Mouse (Mus musculus) naive thymus-derived CD4-positive, alpha-beta T cell, adult 5 months (primary cell): ENCODE measurements around the gene Gm45234. TPM values are rescaled to one million over a fixed set of nuclear protein-coding genes. Genes with fewer than 3 reads are reported as not detected.

Experiments
- polyA plus RNA-seq: library from polyadenylated mRNA; unstranded; fragments of 100-300 nt; shearing (Covaris generic); gene quantifications from one replicate; pipeline ENCODE4 v1.2.1, GENCODE M21; 2017

Gene Gm45234
- polyA plus RNA-seq, result not detected

DNA sequence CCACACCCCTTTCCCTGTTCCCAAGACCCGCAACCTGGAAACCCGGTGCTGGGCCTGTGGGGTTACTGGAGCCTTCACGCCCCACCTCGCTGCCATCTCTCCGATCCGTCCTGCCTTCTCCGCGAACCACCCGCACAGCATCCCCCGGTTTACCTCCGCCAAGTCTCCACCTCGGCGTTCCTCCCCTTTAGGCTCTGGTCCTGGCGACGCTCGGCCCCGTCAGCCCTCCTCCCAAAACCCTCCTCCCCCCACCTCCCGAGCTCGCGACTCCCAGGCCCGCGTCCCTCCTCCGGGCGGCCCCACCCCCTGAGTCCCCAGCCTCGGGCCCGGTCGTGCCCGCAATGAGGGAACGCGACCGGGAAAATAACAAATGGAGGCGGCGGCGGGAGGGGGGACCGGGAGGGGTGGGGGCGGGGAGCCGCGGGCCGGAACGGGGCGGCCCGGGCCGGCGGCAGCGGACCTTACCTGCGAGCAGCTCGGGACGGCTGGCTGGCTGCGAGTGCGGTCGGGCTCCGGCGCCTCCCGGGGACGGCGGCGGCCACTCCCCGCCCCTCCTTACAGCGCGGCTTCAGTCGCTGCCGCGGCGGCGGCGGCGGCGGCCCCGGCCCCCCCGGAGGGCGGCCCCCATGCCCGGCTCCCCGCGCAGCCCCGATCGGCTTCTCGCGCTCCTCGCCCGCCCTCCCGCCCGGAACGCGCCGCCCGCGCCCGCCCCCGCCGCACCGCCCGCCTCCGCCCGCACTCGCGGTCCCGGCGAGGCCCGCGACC lies at the start of gene Gm45234, which contains the start of gene Atn1:
TSS of gene Gm45234 (minus strand) at position 191 of the 765 bp plus-strand sequence.
TSS of gene Atn1 (minus strand) at position 694 of the 765 bp plus-strand sequence.

GRCm38 (mm10) chr6:124779222-124779983 lies 23.6 kb upstream of the Gm45234 start, which contains the start of gene Lrrc23:
Gene Lrrc23 (minus strand): TSS chr6:124779727.

GRCm38 (mm10) chr6:124769101-124769765 lies 13.4 kb upstream of the Gm45234 start, which contains the start of gene Eno2:
Gene Eno2 (minus strand): TSS chr6:124769673.

GRCm38 (mm10) chr6:124740888-124741761 lies 14.7 kb downstream of the Gm45234 start, which contains the start of gene Grcc10:
Gene Grcc10 (minus strand): TSS chr6:124741374.

DNA sequence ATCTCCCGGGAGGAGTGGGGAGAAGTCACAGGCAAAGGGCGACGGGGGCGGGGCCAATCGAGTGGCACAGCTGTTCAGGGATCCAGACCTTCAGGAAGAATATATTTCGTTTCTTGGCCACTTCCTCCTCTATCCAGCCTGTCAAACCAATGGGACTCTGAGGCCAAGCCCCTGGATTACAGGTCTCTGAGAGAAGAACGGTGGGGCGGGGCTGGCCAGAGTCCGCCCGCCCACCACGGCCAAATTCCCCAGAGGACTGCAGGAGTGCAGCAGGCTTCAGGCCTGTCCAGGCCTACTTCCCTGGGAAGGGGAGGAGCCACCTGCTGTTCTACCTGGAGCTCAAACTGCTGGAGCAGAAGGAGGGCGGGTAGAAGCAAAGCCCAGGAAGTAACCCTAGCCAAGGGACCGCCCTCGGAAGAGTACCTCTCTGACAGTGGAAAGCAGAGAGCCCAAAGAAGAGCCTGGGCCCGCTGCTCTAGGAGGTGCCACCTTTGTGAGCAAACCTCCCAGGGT lies 17.3 kb downstream of the Gm45234 start, which contains the start of gene Ptpn6:
TSS of gene Ptpn6 (minus strand) at position 204 of the 513 bp plus-strand sequence.

GRCm38 (mm10) chr6:124711824-124712782 lies 43.7 kb downstream of the Gm45234 start, which contains the start of the genes Emg1 and Phb2:
Gene Emg1 (minus strand): TSS chr6:124712178.
Gene Phb2 (plus strand): TSS chr6:124712336.

Other genes with a start within 250 kb of the Gm45234 start
- gene C1ra, start 243.6 kb downstream of the Gm45234 start, polyA plus RNA-seq, result not detected
- gene C1s1, start 213.7 kb downstream of the Gm45234 start, polyA plus RNA-seq, result not detected
- not detected for gene C1rb, start 185.7 kb downstream of the Gm45234 start, polyA plus RNA-seq
- not detected for gene C1s2, start 119.9 kb downstream of the Gm45234 start, polyA plus RNA-seq
- gene Lpcat3, start 93.0 kb downstream of the Gm45234 start, polyA plus RNA-seq, result 54.5 TPM
- gene Emg1, start 43.8 kb downstream of the Gm45234 start, polyA plus RNA-seq, result 347 TPM
- gene Phb2, start 43.7 kb downstream of the Gm45234 start, polyA plus RNA-seq, result 133 TPM
- gene Ptpn6, start 17.3 kb downstream of the Gm45234 start, polyA plus RNA-seq, result 209 TPM
- 275 TPM for gene Grcc10, start 14.6 kb downstream of the Gm45234 start, polyA plus RNA-seq
- 40.2 TPM for gene Atn1, start 503 bp upstream of the Gm45234 start, polyA plus RNA-seq
- 2.5 TPM for gene Eno2, start 13.7 kb upstream of the Gm45234 start, polyA plus RNA-seq
- 2.6 TPM for gene Lrrc23, start 23.7 kb upstream of the Gm45234 start, polyA plus RNA-seq
- 1.4 TPM for gene Spsb2, start 52.6 kb upstream of the Gm45234 start, polyA plus RNA-seq
- gene Tpi1, start 58.3 kb upstream of the Gm45234 start, polyA plus RNA-seq, result 40.1 TPM
- gene Usp5, start 73.5 kb upstream of the Gm45234 start, polyA plus RNA-seq, result 90.0 TPM
- 4.0 TPM for gene Cdca3, start 73.5 kb upstream of the Gm45234 start, polyA plus RNA-seq
- gene Gnb3, start 84.3 kb upstream of the Gm45234 start, polyA plus RNA-seq, result not detected
- not detected for gene P3h3, start 101.7 kb upstream of the Gm45234 start, polyA plus RNA-seq
- gene Gpr162, start 108.0 kb upstream of the Gm45234 start, polyA plus RNA-seq, result 0.10 TPM
- 550 TPM for gene Cd4, start 132.2 kb upstream of the Gm45234 start, polyA plus RNA-seq
- not detected for gene Lag3, start 155.7 kb upstream of the Gm45234 start, polyA plus RNA-seq
- 7.9 TPM for gene Ptms, start 164.1 kb upstream of the Gm45234 start, polyA plus RNA-seq
- gene Mlf2, start 175.4 kb upstream of the Gm45234 start, polyA plus RNA-seq, result 126 TPM
- 42.9 TPM for gene Cops7a, start 209.5 kb upstream of the Gm45234 start, polyA plus RNA-seq
- not detected for gene Pianp, start 240.7 kb upstream of the Gm45234 start, polyA plus RNA-seq